In the genomic region with DNA sequence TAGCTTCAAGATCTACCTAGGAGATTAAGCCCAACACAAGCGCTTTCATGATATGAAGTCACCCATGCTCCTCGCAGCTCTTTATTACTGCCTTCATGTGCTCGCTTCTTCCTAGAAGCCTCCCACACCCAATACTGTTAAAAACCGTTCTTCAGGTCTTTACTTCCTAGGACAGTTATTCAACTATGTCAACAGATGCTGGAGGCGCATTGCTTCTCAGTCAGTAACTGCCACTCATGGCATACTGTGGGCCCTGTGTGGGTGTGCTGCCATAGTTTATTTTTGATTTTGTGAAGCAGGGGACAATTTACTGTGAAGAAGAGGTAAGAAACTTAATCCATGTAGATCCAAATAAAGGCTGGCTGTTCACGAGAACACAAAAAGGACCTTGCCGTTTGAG, we compare ENCODE assay signal across 26 mouse cellular contexts.
"Had no signal": no experiment of that assay in that cellular context is flagged by ENCODE, and none has a peak within 500 bp of the region (broad histone marks: within the 10 kb centered on the region; RNA-seq: fewer than 3 reads in every experiment).

No protein-coding gene starts in this region.

- H3K4me3 ChIP-seq: heart, embryonic 10.5 days; heart, embryonic 13.5 days; heart, embryonic 15.5 days; hindbrain, embryonic 13.5 days; hindbrain, embryonic 15.5 days; kidney, embryonic 15.5 days; limb, embryonic 10.5 days; limb, embryonic 12.5 days; liver, embryonic 13.5 days; liver, embryonic 15.5 days had no signal

- H3K9ac ChIP-seq: heart, embryonic 13.5 days; heart, embryonic 15.5 days; hindbrain, embryonic 13.5 days; hindbrain, embryonic 15.5 days; kidney, embryonic 15.5 days; limb, embryonic 12.5 days; liver, embryonic 13.5 days; liver, embryonic 15.5 days; liver, postnatal 0 days had no signal

- H3K4me2 ChIP-seq: heart, embryonic 13.5 days; heart, embryonic 15.5 days; hindbrain, embryonic 13.5 days; hindbrain, embryonic 15.5 days; kidney, embryonic 15.5 days; limb, embryonic 12.5 days; liver, embryonic 11.5 days; liver, embryonic 13.5 days; liver, embryonic 15.5 days had no signal

- ATAC-seq: hindbrain, postnatal 0 days; intestine, embryonic 16.5 days; liver, postnatal 0 days had no signal

- DNase-seq: gastrocnemius, postnatal 14 days; gastrocnemius, postnatal 36 days; heart, adult 18-20 months; heart, postnatal 14 days; heart, postnatal 36 days; kidney, adult 11 months; kidney, adult 2 months; kidney, adult 9 months; kidney, postnatal 10 days; kidney, postnatal 25 days; kidney, postnatal 4 days; liver; liver, embryonic 13.5 days; liver, postnatal 0 days had no signal

- H3K27ac ChIP-seq: heart, embryonic 10.5 days; heart, embryonic 13.5 days; heart, embryonic 15.5 days; hindbrain, embryonic 13.5 days; hindbrain, embryonic 15.5 days; hindbrain, postnatal 0 days; kidney, embryonic 15.5 days; limb, embryonic 10.5 days; limb, embryonic 12.5 days; liver, embryonic 13.5 days; liver, embryonic 15.5 days had no signal

- H3K4me1 ChIP-seq: heart, embryonic 10.5 days; heart, embryonic 13.5 days; heart, embryonic 15.5 days; hindbrain, embryonic 13.5 days; hindbrain, embryonic 15.5 days; kidney, embryonic 15.5 days; limb, embryonic 10.5 days; limb, embryonic 12.5 days; liver, embryonic 13.5 days; liver, embryonic 15.5 days had no signal

- H3K27me3 ChIP-seq: heart, embryonic 13.5 days; heart, embryonic 15.5 days; hindbrain, embryonic 13.5 days; hindbrain, embryonic 15.5 days; kidney, embryonic 15.5 days; limb, embryonic 12.5 days; liver, embryonic 13.5 days; liver, embryonic 15.5 days had no signal

- H3K36me3 ChIP-seq: heart, embryonic 10.5 days; heart, embryonic 13.5 days; heart, embryonic 15.5 days; hindbrain, embryonic 13.5 days; hindbrain, embryonic 15.5 days; kidney, embryonic 15.5 days; limb, embryonic 10.5 days; limb, embryonic 12.5 days; liver, embryonic 13.5 days; liver, embryonic 15.5 days had no signal

- H3K9me3 ChIP-seq: heart, embryonic 10.5 days; heart, embryonic 13.5 days; heart, embryonic 15.5 days; hindbrain, embryonic 13.5 days; hindbrain, embryonic 15.5 days; kidney, embryonic 15.5 days; limb, embryonic 10.5 days; limb, embryonic 12.5 days; liver, embryonic 13.5 days; liver, embryonic 15.5 days had no signal
